Mouse (Mus musculus): Measurements from ENCODE around the gene Tnrc18. TPM values are rescaled to one million over a fixed set of nuclear protein-coding genes. Genes with fewer than 3 reads are reported as not detected.

Gene Tnrc18
- polyA plus RNA-seq, 1 experiment from 2014 or later, result 18.6 TPM

DNA sequence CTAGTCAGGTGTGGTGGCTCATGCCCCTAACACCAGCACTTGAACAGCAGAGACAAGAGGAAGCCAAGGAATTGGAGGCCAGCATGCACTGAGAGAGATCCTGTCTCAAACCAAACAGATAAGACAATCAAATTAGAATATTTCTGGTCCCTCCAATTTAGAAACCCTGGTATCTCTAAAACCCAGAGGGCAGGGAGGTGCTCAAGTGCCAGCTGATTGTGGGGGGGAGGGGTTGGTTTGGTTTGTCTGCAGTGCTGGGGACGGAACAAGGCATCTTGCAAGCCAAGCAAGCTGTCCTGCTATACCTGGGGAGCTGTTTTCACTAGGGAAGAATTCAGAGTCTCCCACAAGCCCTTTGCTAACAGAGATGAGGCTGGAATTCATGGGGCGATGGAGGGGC lies 15.5 kb downstream of the Tnrc18 start:
- Histone ChIP-seq H3K9me3 (no peaks in the 10 kb centered on the region), H3K4me3 (peak overlapping the region; percentile 8), H3K27me3 (replicated peaks) (no peaks in the 10 kb centered on the region), H3K9ac (peak overlapping the region; percentile 66), H3K36me3 (peaks cover 26% of the 10 kb centered on the region), H3K27ac (replicated peaks) (peak overlapping the region; percentile 87), H3K4me2 (peak overlapping the region; percentile 43), H3K4me1 (peaks cover 83% of the 10 kb centered on the region)
- no peak for ATAC-seq (ENCODE audit: extremely low read depth, insufficient number of reproducible peaks, low FRiP score, low TSS enrichment)
- WGBS, result 29% methylated on average over 2 of the region's 2 CpGs

DNA sequence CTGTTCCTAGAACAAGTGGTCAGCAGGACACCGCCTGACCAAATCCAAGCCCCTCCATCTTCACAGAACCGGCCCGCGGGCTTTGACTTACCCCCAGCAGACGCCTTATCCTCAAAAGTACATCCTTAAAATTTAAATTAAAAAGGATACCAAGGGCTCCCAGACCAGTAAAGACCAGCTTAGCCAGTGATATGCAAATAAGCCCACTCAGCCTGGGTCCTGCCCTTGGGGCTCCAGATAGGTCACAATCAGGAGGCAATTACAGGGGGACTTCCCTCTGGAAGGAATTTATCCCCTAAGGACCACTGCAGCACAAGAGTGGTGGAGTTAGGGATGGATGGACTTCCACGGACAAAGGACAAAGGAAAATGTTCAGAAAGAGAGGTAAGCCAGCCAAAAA lies 16.8 kb downstream of the Tnrc18 start:
- 27% methylated on average over 6 of the region's 6 CpGs for WGBS
- peaks cover 20% of the 10 kb centered on the region for H3K36me3 ChIP-seq
- H3K4me3 ChIP-seq, result no peak overlapping the region
- H3K4me1 ChIP-seq, result peaks cover 92% of the 10 kb centered on the region
- no peaks in the 10 kb centered on the region for H3K27me3 ChIP-seq (replicated peaks)
- H3K9me3 ChIP-seq, result no peaks in the 10 kb centered on the region
- H3K4me2 ChIP-seq, result 0 out of 2 replicates have a peak overlapping the region, but pooled peaks have one; percentile 1
- peak overlapping the region; percentile 51 for H3K9ac ChIP-seq
- no peak for ATAC-seq (ENCODE audit: extremely low read depth, insufficient number of reproducible peaks, low FRiP score, low TSS enrichment)
- H3K27ac ChIP-seq (replicated peaks), result peak overlapping the region; percentile 87

DNA sequence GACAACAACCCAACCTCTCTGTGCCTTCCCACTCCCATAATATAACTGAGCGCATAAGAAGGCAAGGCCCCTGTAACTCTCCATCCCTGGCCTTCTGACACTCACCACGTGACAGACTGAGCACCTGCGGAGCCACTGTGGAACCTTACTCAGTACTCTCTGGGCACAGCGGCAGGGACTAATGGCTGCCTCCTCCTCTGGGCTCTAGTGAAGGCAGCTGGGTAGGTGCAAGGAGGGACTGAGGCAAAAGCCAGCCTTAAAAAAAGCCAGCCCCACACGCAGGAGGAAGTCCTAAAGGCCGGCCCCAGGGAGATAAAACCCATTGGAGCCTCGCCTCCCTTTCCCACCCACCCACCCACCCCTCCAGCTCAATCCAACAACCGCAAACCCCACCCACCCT lies 17.3 kb downstream of the Tnrc18 start:
- Histone ChIP-seq H3K4me2 (peak overlapping the region; percentile 24; the same call in 1 of the 2 replicates), H3K36me3 (peaks cover 16% of the 10 kb centered on the region), H3K27me3 (replicated peaks) (no peaks in the 10 kb centered on the region), H3K4me3 (no peak overlapping the region), H3K27ac (replicated peaks) (0 out of 2 replicates have a peak overlapping the region, but pooled peaks have one; percentile 87), H3K9me3 (no peaks in the 10 kb centered on the region), H3K9ac (peak overlapping the region; percentile 51), H3K4me1 (peaks cover 97% of the 10 kb centered on the region)
- ATAC-seq (ENCODE audit: extremely low read depth, insufficient number of reproducible peaks, low FRiP score, low TSS enrichment), result no peak
- 22% methylated on average over 8 of the region's 8 CpGs for WGBS

DNA sequence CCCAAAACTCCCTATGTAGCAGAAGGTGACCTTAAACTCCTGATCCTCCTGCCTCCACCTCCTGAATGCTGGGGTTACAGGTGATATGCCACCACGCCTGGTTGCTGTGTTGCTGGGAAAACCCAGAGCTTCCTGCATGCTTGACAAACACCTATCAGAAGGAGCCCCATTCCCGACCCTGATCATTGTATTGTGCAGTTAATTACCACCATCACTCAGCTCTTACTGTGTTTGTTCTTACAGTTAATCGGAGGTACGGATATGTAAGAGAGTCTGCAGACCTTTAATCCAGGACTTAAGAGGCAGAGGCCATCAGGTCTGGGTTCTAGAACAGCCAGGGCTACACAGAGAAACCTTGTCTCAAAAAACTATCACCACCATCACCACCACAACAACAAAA lies 18.2 kb downstream of the Tnrc18 start:
- peak overlapping the region; percentile 58; the same call in 1 of the 2 replicates for H3K9ac ChIP-seq
- peaks cover 97% of the 10 kb centered on the region for H3K4me1 ChIP-seq
- no peak overlapping the region for H3K4me2 ChIP-seq

DNA sequence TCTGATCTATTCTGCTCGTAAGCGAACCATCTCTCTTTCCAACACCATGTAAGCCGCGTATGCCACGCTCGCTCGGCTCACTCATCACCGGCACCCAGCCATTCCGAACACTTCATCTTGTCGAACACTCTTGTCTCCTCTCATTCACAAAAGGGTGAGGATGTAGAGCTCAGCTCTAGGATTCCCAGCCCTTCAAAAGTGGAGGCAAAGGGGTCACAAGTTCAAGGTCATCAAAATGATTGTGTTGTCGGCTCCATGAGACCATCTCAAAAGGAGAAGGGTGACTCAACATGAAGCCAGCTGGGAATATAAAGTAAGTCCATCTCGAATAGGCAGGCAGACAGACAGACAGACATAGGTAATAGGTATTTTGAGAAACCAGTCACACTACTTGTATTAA lies 19.3 kb downstream of the Tnrc18 start:
- Histone ChIP-seq H3K27ac (replicated peaks) (peak overlapping the region; percentile 74), H3K36me3 (peaks cover 19% of the 10 kb centered on the region; the same call in 1 of the 2 replicates), H3K4me2 (peak overlapping the region; percentile 53), H3K4me1 (peaks cover 97% of the 10 kb centered on the region), H3K27me3 (replicated peaks) (no peaks in the 10 kb centered on the region), H3K4me3 (0 out of 2 replicates have a peak overlapping the region, but pooled peaks have one; percentile 9), H3K9me3 (no peaks in the 10 kb centered on the region), H3K9ac (peak overlapping the region; percentile 58)
- peak; percentile 40; the same call in 1 of the 2 replicates for ATAC-seq (ENCODE audit: extremely low read depth, insufficient number of reproducible peaks, low FRiP score, low TSS enrichment)
- 42% methylated on average over 12 of the region's 12 CpGs for WGBS

More for the DNA sequence above, 18.2 kb downstream of the Tnrc18 start:
- Histone ChIP-seq H3K9me3 (no peaks in the 10 kb centered on the region), H3K27me3 (replicated peaks) (no peaks in the 10 kb centered on the region), H3K4me3 (no peak overlapping the region), H3K27ac (replicated peaks) (peak overlapping the region; percentile 74), H3K36me3 (peaks cover 18% of the 10 kb centered on the region; the same call in 1 of the 2 replicates)
- ATAC-seq (ENCODE audit: extremely low read depth, insufficient number of reproducible peaks, low FRiP score, low TSS enrichment), result no peak
- 71% methylated on average over 4 of the region's 4 CpGs for WGBS

DNA sequence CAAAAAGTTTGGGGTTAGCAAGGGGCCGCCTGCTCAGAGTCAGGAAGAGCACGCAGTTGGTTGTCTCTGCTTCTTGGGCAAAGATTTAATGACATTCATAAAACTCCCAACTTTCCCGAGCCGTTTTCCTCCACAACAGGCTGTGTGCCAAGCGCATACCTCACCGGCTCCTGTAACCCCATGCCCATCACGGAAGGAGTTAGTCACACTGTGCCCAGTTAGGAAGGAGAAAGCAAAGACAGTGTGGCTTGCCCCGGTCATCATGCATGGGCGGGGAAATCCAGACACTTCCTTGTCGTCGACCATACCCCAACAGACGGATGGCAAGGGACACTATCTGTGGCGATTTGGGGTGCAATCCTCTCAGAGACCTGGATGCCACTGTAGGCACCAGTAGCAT lies 19.8 kb downstream of the Tnrc18 start:
- H3K27me3 ChIP-seq (replicated peaks), result no peaks in the 10 kb centered on the region
- no peak for ATAC-seq (ENCODE audit: extremely low read depth, insufficient number of reproducible peaks, low FRiP score, low TSS enrichment)
- 0 out of 2 replicates have a peak overlapping the region, but pooled peaks have one; percentile 9 for H3K4me3 ChIP-seq
- peaks cover 96% of the 10 kb centered on the region for H3K4me1 ChIP-seq
- peaks cover 23% of the 10 kb centered on the region for H3K36me3 ChIP-seq
- peak overlapping the region; percentile 53 for H3K4me2 ChIP-seq
- no peaks in the 10 kb centered on the region for H3K9me3 ChIP-seq
- 57% methylated on average over 13 of the region's 13 CpGs for WGBS
- H3K27ac ChIP-seq (replicated peaks), result peak overlapping the region; percentile 74
- H3K9ac ChIP-seq, result peak overlapping the region; percentile 58

DNA sequence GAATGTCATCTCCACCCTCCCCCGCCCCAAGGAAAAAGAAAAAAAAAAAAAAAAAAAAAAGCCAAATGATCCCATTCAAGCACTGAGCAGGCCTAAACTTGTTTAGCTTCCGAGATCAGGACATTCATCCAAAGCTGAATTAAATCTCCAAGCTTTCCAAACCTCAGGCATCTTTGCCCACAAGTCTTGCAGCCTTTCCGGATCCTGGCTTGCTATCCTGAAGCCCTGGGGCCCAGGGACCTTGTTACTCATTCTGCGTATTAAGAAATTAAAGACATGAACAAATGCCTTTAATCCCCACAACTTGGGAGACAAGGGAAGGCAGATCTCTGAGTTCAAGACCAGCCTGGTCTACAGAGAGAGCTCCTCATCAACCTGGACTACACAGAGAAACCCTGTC lies 20.5 kb downstream of the Tnrc18 start:
- WGBS, result 84% methylated on average over 4 of the region's 4 CpGs
- no peak for ATAC-seq (ENCODE audit: extremely low read depth, insufficient number of reproducible peaks, low FRiP score, low TSS enrichment)
- Histone ChIP-seq H3K4me1 (peaks cover 89% of the 10 kb centered on the region), H3K9me3 (no peaks in the 10 kb centered on the region), H3K27me3 (replicated peaks) (no peaks in the 10 kb centered on the region), H3K9ac (0 out of 2 replicates have a peak overlapping the region, but pooled peaks have one; percentile 58), H3K27ac (replicated peaks) (no peak overlapping the region), H3K36me3 (peaks cover 28% of the 10 kb centered on the region), H3K4me2 (no peak overlapping the region), H3K4me3 (no peak overlapping the region)

DNA sequence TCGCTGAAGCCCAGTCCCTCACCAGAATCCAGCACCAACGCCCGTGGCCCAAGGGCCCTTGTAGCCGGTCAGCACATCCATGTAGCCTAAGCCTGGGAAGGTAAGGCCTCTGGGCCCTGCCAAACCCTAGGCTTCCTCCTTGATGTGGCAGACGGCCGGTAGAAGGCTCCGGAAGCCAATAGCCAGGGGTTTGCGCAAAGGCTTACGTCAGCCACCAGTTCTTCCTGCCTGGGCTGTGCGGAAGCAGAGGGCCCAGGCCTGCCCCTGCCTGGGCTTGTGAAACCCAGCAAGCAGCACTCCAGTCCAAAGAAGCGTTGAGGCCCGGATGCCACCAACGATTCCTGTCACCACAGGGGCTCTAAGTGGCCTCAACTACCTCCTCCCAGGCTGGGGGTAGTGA lies 22.9 kb downstream of the Tnrc18 start:
- no peaks in the 10 kb centered on the region for H3K9me3 ChIP-seq
- peaks cover 75% of the 10 kb centered on the region for H3K4me1 ChIP-seq
- H3K4me2 ChIP-seq, result no peak overlapping the region; the same call in 1 of the 2 replicates
- H3K36me3 ChIP-seq, result peaks cover 37% of the 10 kb centered on the region
- no peak for ATAC-seq (ENCODE audit: extremely low read depth, insufficient number of reproducible peaks, low FRiP score, low TSS enrichment)
- H3K27me3 ChIP-seq (replicated peaks), result no peaks in the 10 kb centered on the region
- H3K27ac ChIP-seq (replicated peaks), result peak overlapping the region; percentile 32; the same call in 1 of the 2 replicates
- H3K4me3 ChIP-seq, result no peak overlapping the region
- WGBS, result 77% methylated on average over 13 of the region's 13 CpGs
- peak overlapping the region; percentile 54 for H3K9ac ChIP-seq

DNA sequence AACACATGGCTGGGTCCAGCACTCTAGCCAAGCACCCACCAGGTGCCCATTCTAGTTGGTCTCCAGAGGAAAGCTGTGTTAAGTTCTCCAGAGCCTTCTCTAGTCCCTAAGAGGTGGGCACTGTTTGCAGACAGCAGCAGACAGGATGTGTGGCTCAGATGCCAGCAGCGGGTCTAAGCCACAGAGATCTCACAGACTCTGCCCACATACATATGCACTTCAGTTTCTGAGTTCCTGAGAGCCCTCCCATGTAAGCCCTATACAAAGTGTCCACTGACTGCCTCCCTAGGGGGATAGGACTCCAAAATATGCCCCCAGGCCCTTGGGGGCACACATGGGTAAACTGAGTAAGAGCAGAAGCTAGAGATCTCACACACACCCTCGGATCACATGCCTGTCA lies 23.3 kb downstream of the Tnrc18 start:
- H3K27me3 ChIP-seq (replicated peaks), result no peaks in the 10 kb centered on the region
- ATAC-seq (ENCODE audit: extremely low read depth, insufficient number of reproducible peaks, low FRiP score, low TSS enrichment), result no peak
- H3K9ac ChIP-seq, result peak overlapping the region; percentile 54; the same call in 1 of the 2 replicates
- peaks cover 37% of the 10 kb centered on the region for H3K36me3 ChIP-seq
- peak overlapping the region; percentile 32; the same call in 1 of the 2 replicates for H3K27ac ChIP-seq (replicated peaks)
- H3K4me1 ChIP-seq, result peaks cover 71% of the 10 kb centered on the region
- 81% methylated on average over 2 of the region's 2 CpGs for WGBS
- H3K4me2 ChIP-seq, result no peak overlapping the region; the same call in 1 of the 2 replicates
- no peaks in the 10 kb centered on the region for H3K9me3 ChIP-seq
- no peak overlapping the region for H3K4me3 ChIP-seq

DNA sequence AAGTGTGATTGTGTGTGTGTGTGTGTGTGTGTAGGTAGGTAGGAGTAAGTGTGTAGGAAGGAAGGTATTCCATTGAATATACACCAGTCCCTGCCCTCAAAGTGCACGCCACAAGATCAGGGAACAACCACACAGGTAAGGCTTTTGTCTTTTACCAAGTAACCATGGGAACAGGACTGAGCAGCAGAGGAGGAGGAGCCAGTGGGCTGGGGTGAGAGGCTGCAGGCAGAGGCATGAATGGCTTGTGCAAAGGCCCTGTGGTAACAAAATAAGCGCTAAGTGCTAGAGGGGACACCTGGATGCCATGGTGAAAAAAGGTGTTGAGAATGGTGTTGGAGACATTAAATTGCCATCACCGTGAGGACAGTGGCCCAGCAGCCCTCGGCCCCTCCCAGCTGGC lies 24.9 kb downstream of the Tnrc18 start:
- no peak overlapping the region for H3K4me2 ChIP-seq
- peaks cover 7% of the 10 kb centered on the region; the same call in 1 of the 2 replicates for H3K9me3 ChIP-seq
- no peak overlapping the region for H3K27ac ChIP-seq (replicated peaks)
- no peak for ATAC-seq (ENCODE audit: extremely low read depth, insufficient number of reproducible peaks, low FRiP score, low TSS enrichment)
- 92% methylated on average over 4 of the region's 4 CpGs for whole genome bisulfite sequencing
- peaks cover 50% of the 10 kb centered on the region for H3K36me3 ChIP-seq
- H3K27me3 ChIP-seq (replicated peaks), result no peaks in the 10 kb centered on the region
- peaks cover 55% of the 10 kb centered on the region for H3K4me1 ChIP-seq
- H3K9ac ChIP-seq, result no peak overlapping the region
- no peak overlapping the region for H3K4me3 ChIP-seq

DNA sequence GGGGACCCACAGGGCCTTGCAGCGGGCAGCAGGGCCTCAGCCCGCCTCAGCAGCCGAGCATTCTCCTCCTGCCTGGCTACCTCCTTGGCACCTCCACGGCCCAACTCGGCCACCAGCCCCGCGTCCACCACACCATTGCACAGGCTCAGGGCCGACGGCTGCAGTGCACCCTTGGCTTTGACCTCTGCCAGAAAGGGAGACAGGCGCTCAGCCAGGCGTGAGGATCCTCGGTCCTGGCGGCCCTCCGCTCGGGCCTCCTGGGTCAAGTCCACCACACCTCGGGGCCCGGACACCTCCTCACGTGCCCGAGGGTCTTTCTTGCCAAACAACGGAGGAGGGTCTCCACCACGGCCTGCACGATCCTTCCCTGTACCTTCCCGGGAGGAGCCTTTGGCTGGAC lies 29.2 kb downstream of the Tnrc18 start:
- Histone ChIP-seq H3K36me3 (peaks cover 81% of the 10 kb centered on the region), H3K9me3 (peaks cover 7% of the 10 kb centered on the region; the same call in 1 of the 2 replicates), H3K27ac (replicated peaks) (no peak overlapping the region), H3K9ac (no peak overlapping the region), H3K4me1 (peaks cover 30% of the 10 kb centered on the region), H3K4me2 (no peak overlapping the region), H3K4me3 (no peak overlapping the region), H3K27me3 (replicated peaks) (no peaks in the 10 kb centered on the region)
- no peak for ATAC-seq (ENCODE audit: extremely low read depth, insufficient number of reproducible peaks, low FRiP score, low TSS enrichment)
- 92% methylated on average over 23 of the region's 23 CpGs for WGBS
